Mouse (Mus musculus): Measurements from ENCODE around the gene Gm44596. TPM values are rescaled to one million over a fixed set of nuclear protein-coding genes. Genes with fewer than 3 reads are reported as not detected.

Gene Gm44596
- total and polyA plus RNA-seq, 2 experiments, result not detected

- no peak for DNase-seq (ENCODE audit: extremely low read depth, low read depth, low spot score)
- 23% methylated on average over 18 of the region's 18 CpGs for WGBS
- Histone ChIP-seq H3K9ac (ENCODE audit: low read depth, low read length) (peak overlapping the region; percentile 49), H3K27me3 (ENCODE audit: control insufficient read depth, insufficient read depth, low read length) (no peaks in the 10 kb centered on the region), H3K4me1 (ENCODE audit: control insufficient read depth, insufficient read depth, low read length) (peaks cover 19% of the 10 kb centered on the region), H3K4me3 (ENCODE audit: insufficient read depth, low read depth, low read length) (peak overlapping the region; percentile 92), H3K79me2 (ENCODE audit: control insufficient read depth, insufficient read depth, low read length) (no peaks in the 10 kb centered on the region; the same call in 1 of the 2 replicates), H3K27ac (replicated peaks; ENCODE audit: insufficient read depth, low read depth, low read length) (peak overlapping the region; percentile 61), H3K36me3 (ENCODE audit: control insufficient read depth, insufficient read depth, low read length) (peaks cover 13% of the 10 kb centered on the region; the same call in 1 of the 2 replicates)
- TF ChIP-seq POLR2A (IDR thresholded peaks at IDR 0.05; ENCODE audit: extremely low read depth, insufficient read depth, low read length) (no peak), CTCF (IDR thresholded peaks at IDR 0.05; ENCODE audit: low read depth, low read length) (no peak)
Observed at GRCm38 (mm10) chr6:128438871-128439341, 63.6 kb downstream of the Gm44596 start.

GRCm38 (mm10) chr6:128440238-128440637 lies 64.9 kb downstream of the Gm44596 start:
- TF ChIP-seq POLR2A (IDR thresholded peaks at IDR 0.05; ENCODE audit: extremely low read depth, insufficient read depth, low read length) (no peak), CTCF (IDR thresholded peaks at IDR 0.05; ENCODE audit: low read depth, low read length) (peak; percentile 19; the same call in 1 of the 2 replicates)
- H3K36me3 ChIP-seq (ENCODE audit: control insufficient read depth, insufficient read depth, low read length), result peaks cover 2% of the 10 kb centered on the region; the same call in 1 of the 2 replicates
- H3K79me2 ChIP-seq (ENCODE audit: control insufficient read depth, insufficient read depth, low read length), result no peaks in the 10 kb centered on the region; the same call in 1 of the 2 replicates
- no peak overlapping the region for H3K4me3 ChIP-seq (ENCODE audit: insufficient read depth, low read depth, low read length)
- peaks cover 17% of the 10 kb centered on the region for H3K4me1 ChIP-seq (ENCODE audit: control insufficient read depth, insufficient read depth, low read length)
- no peaks in the 10 kb centered on the region for H3K27me3 ChIP-seq (ENCODE audit: control insufficient read depth, insufficient read depth, low read length)
- H3K27ac ChIP-seq (replicated peaks; ENCODE audit: insufficient read depth, low read depth, low read length), result no peak overlapping the region
- WGBS, result 90% methylated on average over 2 of the region's 2 CpGs
- H3K9ac ChIP-seq (ENCODE audit: low read depth, low read length), result no peak overlapping the region
- DNase-seq (ENCODE audit: extremely low read depth, low read depth, low spot score), result no peak

- Histone ChIP-seq H3K4me1 (ENCODE audit: control insufficient read depth, insufficient read depth, low read length) (no peaks in the 10 kb centered on the region), H3K79me2 (ENCODE audit: control insufficient read depth, insufficient read depth, low read length) (no peaks in the 10 kb centered on the region), H3K9ac (ENCODE audit: low read depth, low read length) (no peak overlapping the region), H3K27me3 (ENCODE audit: control insufficient read depth, insufficient read depth, low read length) (no peaks in the 10 kb centered on the region), H3K36me3 (ENCODE audit: control insufficient read depth, insufficient read depth, low read length) (no peaks in the 10 kb centered on the region), H3K27ac (replicated peaks; ENCODE audit: insufficient read depth, low read depth, low read length) (no peak overlapping the region), H3K4me3 (ENCODE audit: insufficient read depth, low read depth, low read length) (no peak overlapping the region)
- peak; percentile 57; the same call in 1 of the 2 replicates for TF ChIP-seq CTCF (IDR thresholded peaks at IDR 0.05; ENCODE audit: low read depth, low read length)
- no peak for TF ChIP-seq POLR2A (IDR thresholded peaks at IDR 0.05; ENCODE audit: extremely low read depth, insufficient read depth, low read length)
- WGBS, result 31% methylated on average over 14 of the region's 14 CpGs
- DNase-seq (ENCODE audit: extremely low read depth, low read depth, low spot score), result peak; percentile 70
Observed at GRCm38 (mm10) chr6:128445761-128446535, 70.6 kb downstream of the Gm44596 start.

GRCm38 (mm10) chr6:128447063-128447462 lies 71.8 kb downstream of the Gm44596 start:
- Histone ChIP-seq H3K36me3 (ENCODE audit: control insufficient read depth, insufficient read depth, low read length) (no peaks in the 10 kb centered on the region), H3K79me2 (ENCODE audit: control insufficient read depth, insufficient read depth, low read length) (no peaks in the 10 kb centered on the region), H3K4me3 (ENCODE audit: insufficient read depth, low read depth, low read length) (no peak overlapping the region), H3K9ac (ENCODE audit: low read depth, low read length) (no peak overlapping the region), H3K4me1 (ENCODE audit: control insufficient read depth, insufficient read depth, low read length) (no peaks in the 10 kb centered on the region), H3K27ac (replicated peaks; ENCODE audit: insufficient read depth, low read depth, low read length) (no peak overlapping the region), H3K27me3 (ENCODE audit: control insufficient read depth, insufficient read depth, low read length) (no peaks in the 10 kb centered on the region)
- WGBS, result 89% methylated on average over 5 of the region's 5 CpGs
- no peak for DNase-seq (ENCODE audit: extremely low read depth, low read depth, low spot score)
- TF ChIP-seq POLR2A (IDR thresholded peaks at IDR 0.05; ENCODE audit: extremely low read depth, insufficient read depth, low read length) (no peak), CTCF (IDR thresholded peaks at IDR 0.05; ENCODE audit: low read depth, low read length) (no peak)

GRCm38 (mm10) chr6:128455835-128456605 lies 80.7 kb downstream of the Gm44596 start:
- no peaks in the 10 kb centered on the region for H3K36me3 ChIP-seq (ENCODE audit: control insufficient read depth, insufficient read depth, low read length)
- H3K4me3 ChIP-seq (ENCODE audit: insufficient read depth, low read depth, low read length), result no peak overlapping the region
- H3K27me3 ChIP-seq (ENCODE audit: control insufficient read depth, insufficient read depth, low read length), result no peaks in the 10 kb centered on the region
- DNase-seq (ENCODE audit: extremely low read depth, low read depth, low spot score), result no peak
- TF ChIP-seq CTCF (IDR thresholded peaks at IDR 0.05; ENCODE audit: low read depth, low read length) (no peak), POLR2A (IDR thresholded peaks at IDR 0.05; ENCODE audit: extremely low read depth, insufficient read depth, low read length) (no peak)
- H3K79me2 ChIP-seq (ENCODE audit: control insufficient read depth, insufficient read depth, low read length), result no peaks in the 10 kb centered on the region
- no peaks in the 10 kb centered on the region for H3K4me1 ChIP-seq (ENCODE audit: control insufficient read depth, insufficient read depth, low read length)
- no peak overlapping the region for H3K9ac ChIP-seq (ENCODE audit: low read depth, low read length)
- 76% methylated on average over 12 of the region's 12 CpGs for WGBS
- H3K27ac ChIP-seq (replicated peaks; ENCODE audit: insufficient read depth, low read depth, low read length), result no peak overlapping the region

Other genes with a start within 250 kb of the Gm44596 start
- gene Tspan9, start 231.9 kb upstream of the Gm44596 start, total RNA-seq (2014; rRNA removed), result 23.2 and 35.8 TPM in 2 replicates
- gene Tspan9, start 231.9 kb upstream of the Gm44596 start, polyA plus RNA-seq (2012; rRNA removed), result 39.1 and 40.0 TPM in 2 replicates
- gene Tead4, start 74.7 kb upstream of the Gm44596 start, total RNA-seq (2014; rRNA removed), result 0.13 and 0.18 TPM in 2 replicates
- 0.06 and 0.39 TPM in 2 replicates for gene Tead4, start 74.7 kb upstream of the Gm44596 start, polyA plus RNA-seq (2012; rRNA removed)
- 0.74 TPM in 2 replicates for gene Tulp3, start 19.7 kb upstream of the Gm44596 start, total RNA-seq (2014; rRNA removed)
- gene Tulp3, start 19.7 kb upstream of the Gm44596 start, polyA plus RNA-seq (2012; rRNA removed), result 0.86 and 0.92 TPM in 2 replicates
- 2.9 and 3.0 TPM in 2 replicates for gene Rhno1, start 12.6 kb upstream of the Gm44596 start, total RNA-seq (2014; rRNA removed)
- 3.0 and 4.2 TPM in 2 replicates for gene Rhno1, start 12.6 kb upstream of the Gm44596 start, polyA plus RNA-seq (2012; rRNA removed)
- gene Foxm1, start 12.5 kb upstream of the Gm44596 start, total RNA-seq (2014; rRNA removed), result 0.27 TPM in 1 of 2 replicates, not detected in the other
- 0.40 and 0.94 TPM in 2 replicates for gene Foxm1, start 12.5 kb upstream of the Gm44596 start, polyA plus RNA-seq (2012; rRNA removed)
- gene Tex52, start within 50 bp of the Gm44596 start, total RNA-seq (2014; rRNA removed), result not detected in 2 replicates
- not detected in 2 replicates for gene Tex52, start within 50 bp of the Gm44596 start, polyA plus RNA-seq (2012; rRNA removed)
- gene Nrip2, start 23.8 kb downstream of the Gm44596 start, total RNA-seq (2014; rRNA removed), result 0.09 and 0.27 TPM in 2 replicates
- gene Nrip2, start 23.8 kb downstream of the Gm44596 start, polyA plus RNA-seq (2012; rRNA removed), result not detected in 2 replicates
- 3.1 and 4.9 TPM in 2 replicates for gene Itfg2, start 49.4 kb downstream of the Gm44596 start, total RNA-seq (2014; rRNA removed)
- 10.6 and 12.1 TPM in 2 replicates for gene Itfg2, start 49.4 kb downstream of the Gm44596 start, polyA plus RNA-seq (2012; rRNA removed)
- 129 and 150 TPM in 2 replicates for gene Fkbp4, start 63.2 kb downstream of the Gm44596 start, total RNA-seq (2014; rRNA removed)
- gene Fkbp4, start 63.2 kb downstream of the Gm44596 start, polyA plus RNA-seq (2012; rRNA removed), result 99.8 and 146 TPM in 2 replicates
- gene Pzp, start 151.2 kb downstream of the Gm44596 start, total RNA-seq (2014; rRNA removed), result 1,917 and 2,554 TPM in 2 replicates
- 1,366 and 1,553 TPM in 2 replicates for gene Pzp, start 151.2 kb downstream of the Gm44596 start, polyA plus RNA-seq (2012; rRNA removed)
- gene A2ml1, start 206.1 kb downstream of the Gm44596 start, total RNA-seq (2014; rRNA removed), result 3.8 and 8.8 TPM in 2 replicates
- 3.7 and 7.5 TPM in 2 replicates for gene A2ml1, start 206.1 kb downstream of the Gm44596 start, polyA plus RNA-seq (2012; rRNA removed)
- not detected in 2 replicates for gene Klrb1a, start 248.0 kb downstream of the Gm44596 start, total RNA-seq (2014; rRNA removed)
- not detected in 2 replicates for gene Klrb1a, start 248.0 kb downstream of the Gm44596 start, polyA plus RNA-seq (2012; rRNA removed)